Mouse (Mus musculus) neural tube, embryonic 13.5 days (tissue): ENCODE measurements around the gene Spata21. TPM values are rescaled to one million over a fixed set of nuclear protein-coding genes. Genes with fewer than 3 reads are reported as not detected.
A peak's percentile ranks its signal among the peaks of the same experiment; 100 is the strongest.

Experiments used
- ATAC-seq: fragments of 200-750 bp; cut with Nextera tagmentation; 2 replicates; pipeline ENCODE4 v1.8.0; 2017; ENCODE audit warnings: low read depth, mild to moderate bottlenecking, moderate TSS enrichment, moderate library complexity
- H3K27ac ChIP-seq: fragments of 300-500 bp; sonication (generic); replicated peaks from 2 replicates; pipeline ENCODE4 v1.5.1; 2015; ENCODE audit warnings: moderate library complexity, mild to moderate bottlenecking, inconsistent platforms
- H3K27me3 ChIP-seq: fragments of 300-500 bp; sonication (generic); 2 replicates; pipeline ENCODE4 v1.6.1; 2015; ENCODE audit warnings: mild to moderate bottlenecking, inconsistent platforms
- H3K36me3 ChIP-seq: fragments of 300-500 bp; sonication (generic); 2 replicates; pipeline ENCODE4 v1.6.1; 2015; ENCODE audit warnings: mild to moderate bottlenecking, inconsistent platforms
- H3K4me1 ChIP-seq: fragments of 300-500 bp; sonication (generic); replicated peaks from 2 replicates; pipeline ENCODE4 v1.6.1; 2015; ENCODE audit warnings: inconsistent platforms
- H3K4me2 ChIP-seq: fragments of 300-500 bp; sonication (generic); 2 replicates; pipeline ENCODE4 v1.6.1; 2015; ENCODE audit warnings: inconsistent platforms, mild to moderate bottlenecking, moderate library complexity
- H3K4me3 ChIP-seq: fragments of 300-500 bp; sonication (generic); 2 replicates; pipeline ENCODE4 v1.5.1; 2015; ENCODE audit warnings: mild to moderate bottlenecking, inconsistent platforms
- H3K9ac ChIP-seq: fragments of 300-500 bp; sonication (generic); 2 replicates; pipeline ENCODE4 v1.6.1; 2015; ENCODE audit warnings: moderate library complexity, mild to moderate bottlenecking, inconsistent platforms
- H3K9me3 ChIP-seq: fragments of 300-500 bp; sonication (generic); 2 replicates; pipeline ENCODE4 v1.6.1; 2016; ENCODE audit warnings: inconsistent platforms
- WGBS: fragments of 180-500 bp; shearing (Covaris S2); methylation state at CpG from one replicate; pipeline ENCODE4 v1.1.7; 2015; 5-methylcytosine and 5-hydroxymethylcytosine counted together
- polyA plus RNA-seq: library from polyadenylated mRNA; unstranded; fragments of >200 nt; fragmentation: Nextera tagmentation; extraction: Ambion mirVana; gene quantifications from 2 replicates; pipeline ENCODE4 v1.2.1, GENCODE M21; 2015

The Spata21 gene
- polyA plus RNA-seq, 1 experiment from 2014 or later = not detected

DNA sequence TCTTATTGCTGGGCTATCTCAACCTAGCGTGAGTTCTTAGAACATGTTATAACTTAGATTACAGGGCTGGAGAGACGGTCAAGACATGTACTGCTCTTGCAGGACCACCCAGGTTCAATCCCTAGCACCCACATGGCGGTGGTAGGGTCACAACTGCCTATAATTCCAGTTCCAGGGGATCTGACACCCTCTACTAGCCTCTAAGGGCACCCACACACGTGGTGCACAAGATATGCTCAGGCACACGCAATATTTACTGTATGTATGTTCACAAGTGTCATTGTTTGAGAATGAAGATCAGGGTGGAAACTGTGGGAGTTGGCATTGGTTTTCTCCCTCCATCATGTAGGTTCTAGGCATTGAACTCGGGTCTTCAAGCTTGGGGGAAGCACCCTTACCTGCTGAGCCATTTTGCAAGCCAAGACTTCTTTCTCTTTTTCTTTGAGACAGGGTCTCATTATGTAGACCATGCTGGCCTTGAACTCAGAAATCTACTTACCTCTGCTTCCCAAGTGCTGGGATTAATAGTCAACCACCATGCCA is 58.4 kb downstream of the Spata21 start:
- Histone ChIP-seq H3K27ac (no peak overlapping the region), H3K27me3 (no peaks in the 10 kb centered on the region), H3K4me2 (peak overlapping the region; percentile 74; the same call in 1 of the 2 replicates), H3K36me3 (no peaks in the 10 kb centered on the region), H3K9me3 (no peaks in the 10 kb centered on the region), H3K4me1 (peaks cover 37% of the 10 kb centered on the region), H3K4me3 (no peak overlapping the region), H3K9ac (no peak overlapping the region)
- ATAC-seq = no peak
- WGBS = 93% methylated on average over 6 of the region's 6 CpGs

DNA sequence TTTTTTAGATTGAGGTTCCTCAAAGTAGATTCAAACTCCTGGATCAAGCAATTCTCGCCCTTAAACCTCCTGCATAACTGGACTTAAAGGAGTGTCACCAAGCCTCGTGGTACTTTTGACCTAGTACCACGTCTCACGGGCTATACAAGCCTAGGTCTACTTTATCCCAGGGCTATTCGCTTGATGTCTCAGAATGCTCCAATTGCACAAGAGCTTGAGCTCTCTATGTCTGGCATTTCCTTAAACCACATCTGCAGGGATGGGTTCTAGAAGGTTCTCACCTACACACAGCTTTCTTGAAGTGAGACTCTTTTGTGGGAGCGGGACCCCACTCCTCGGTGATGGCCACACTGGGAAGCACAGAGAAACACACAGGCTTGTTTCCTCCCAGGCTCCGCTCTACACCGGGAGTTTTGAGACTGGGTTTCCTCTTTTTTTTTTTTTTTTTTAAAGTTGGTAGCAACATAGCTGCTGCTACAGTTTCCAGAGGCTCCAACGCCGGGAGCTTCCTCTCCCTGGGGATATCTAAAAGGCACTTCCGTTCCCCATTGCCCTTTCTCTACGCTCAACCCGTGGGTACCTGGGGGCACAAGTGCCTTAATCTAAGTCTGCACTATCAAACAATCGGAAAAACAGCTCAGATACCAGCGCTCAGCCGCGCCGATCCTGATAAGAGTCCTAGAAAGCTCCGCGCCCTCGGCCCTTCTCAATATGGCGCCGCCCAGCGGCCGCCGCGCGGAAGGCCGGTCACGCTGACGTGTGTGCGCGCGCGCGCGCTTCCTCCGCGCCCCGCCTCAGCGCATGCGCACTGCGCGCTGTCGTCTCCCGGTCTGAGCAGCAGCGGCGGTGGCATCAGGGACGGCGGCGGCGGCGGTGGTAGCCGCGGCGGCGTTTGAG is 59.2 kb downstream of the Spata21 start, which contains the start of gene Fbxo42:
Fbxo42 (plus strand) TSS at position 802 of the 897 bp plus-strand sequence.
- Histone ChIP-seq H3K4me2 (peak within 1 kb of the TSS; percentile 74), H3K4me3 (peak within 1 kb of the TSS; percentile 99), H3K27ac (peak within 1 kb of the TSS; percentile 93), H3K4me1 (peaks cover 42% of the 10 kb centered on the region), H3K36me3 (no peaks in the 10 kb centered on the region), H3K9ac (peak within 1 kb of the TSS; percentile 98), H3K27me3 (no peaks in the 10 kb centered on the region), H3K9me3 (no peaks in the 10 kb centered on the region)
- 9% methylated on average over 58 of the region's 58 CpGs for WGBS
- ATAC-seq = peak; percentile 85

DNA sequence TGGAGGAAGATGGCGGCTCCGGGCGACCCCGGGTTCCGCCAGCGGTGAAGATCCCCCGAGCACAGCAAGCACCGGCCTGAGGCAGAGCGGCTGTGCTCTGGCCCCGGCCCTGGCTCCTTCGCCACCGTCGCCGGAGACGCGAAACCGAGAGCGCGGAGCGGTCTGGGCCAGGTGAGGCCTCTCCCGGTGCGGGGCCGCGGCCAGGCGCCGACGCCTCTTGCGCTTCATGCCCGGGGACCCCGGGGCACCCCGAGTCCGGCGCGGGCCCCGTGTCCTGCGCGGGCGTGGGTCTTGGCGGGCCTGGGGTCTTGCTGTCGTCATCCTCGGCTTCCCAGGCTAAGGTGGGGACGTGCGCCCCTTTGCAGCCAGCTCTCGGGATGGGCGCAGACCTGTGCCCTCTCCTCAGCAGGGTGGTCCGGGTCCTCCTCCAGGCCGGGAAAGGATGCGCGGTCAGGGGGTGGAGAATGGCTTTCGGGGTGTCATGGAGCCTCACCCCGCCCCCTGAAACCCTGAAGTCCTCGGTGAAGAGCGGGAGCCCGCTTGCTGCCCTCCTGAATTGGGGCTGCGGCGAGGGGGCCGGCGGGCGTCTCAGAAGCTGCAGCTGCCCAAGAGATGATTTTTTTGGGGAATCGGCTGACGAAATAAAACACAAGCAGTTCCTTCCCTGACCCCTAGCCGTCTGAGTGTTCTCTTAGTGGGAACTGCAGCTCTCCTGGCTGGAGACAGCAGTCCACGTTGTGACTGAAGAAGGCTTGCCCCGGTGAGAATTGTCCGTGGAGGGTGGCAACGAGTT is 60.1 kb downstream of the Spata21 start:
- Histone ChIP-seq H3K36me3 (no peaks in the 10 kb centered on the region), H3K4me2 (peak overlapping the region; percentile 74), H3K4me3 (peak overlapping the region; percentile 99), H3K4me1 (peaks cover 45% of the 10 kb centered on the region), H3K27me3 (no peaks in the 10 kb centered on the region), H3K9me3 (no peaks in the 10 kb centered on the region), H3K27ac (peak overlapping the region; percentile 93), H3K9ac (peak overlapping the region; percentile 98)
- peak; percentile 85 for ATAC-seq
- under 1% methylated on average over 66 of the region's 66 CpGs for WGBS

DNA sequence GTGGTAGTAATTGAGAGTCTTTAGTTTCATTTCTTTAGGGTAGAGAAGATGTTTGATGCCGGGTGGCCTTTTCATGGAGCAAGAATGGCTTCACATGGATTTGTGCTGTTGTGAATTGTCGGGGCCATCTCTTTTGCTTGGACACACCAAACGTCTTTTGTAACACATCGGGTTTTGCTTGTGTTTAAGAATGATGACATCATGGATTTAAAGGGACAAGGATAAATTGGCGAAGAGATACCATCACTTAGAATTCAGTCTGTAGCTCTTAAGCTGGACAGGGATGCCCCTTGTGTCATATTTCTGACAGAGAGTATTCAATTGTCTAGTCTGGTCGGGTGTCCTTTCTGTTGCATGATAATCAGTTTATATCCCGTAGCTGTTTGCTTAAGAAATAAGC is 61.0 kb downstream of the Spata21 start:
- Histone ChIP-seq H3K4me2 (peak overlapping the region; percentile 74), H3K4me3 (peak overlapping the region; percentile 99), H3K9me3 (no peaks in the 10 kb centered on the region), H3K9ac (peak overlapping the region; percentile 98), H3K4me1 (peaks cover 45% of the 10 kb centered on the region), H3K27me3 (no peaks in the 10 kb centered on the region), H3K27ac (no peak overlapping the region), H3K36me3 (no peaks in the 10 kb centered on the region)
- no peak for ATAC-seq
- WGBS = 28% methylated on average over 7 of the region's 7 CpGs

DNA sequence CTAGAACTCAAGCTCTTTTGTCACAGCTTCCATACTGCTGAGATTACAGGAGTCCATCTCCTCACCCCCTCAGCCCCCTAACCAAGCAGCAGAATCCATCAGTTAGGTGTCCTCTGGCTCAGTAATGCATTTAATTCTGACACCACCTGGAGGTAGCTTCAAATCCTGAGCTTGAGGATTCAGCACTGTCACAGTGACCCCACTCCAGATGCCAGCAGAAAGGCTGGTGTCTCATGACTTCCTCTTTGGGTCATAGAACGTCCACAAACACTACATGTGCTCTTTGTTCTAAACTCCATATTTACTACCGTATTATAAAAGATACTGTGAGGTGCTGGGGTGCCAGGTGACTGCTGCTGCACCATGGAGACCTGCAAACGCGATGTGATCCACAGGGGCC is 69.4 kb downstream of the Spata21 start:
- Histone ChIP-seq H3K9ac (no peak overlapping the region), H3K27me3 (no peaks in the 10 kb centered on the region), H3K27ac (no peak overlapping the region), H3K4me3 (no peak overlapping the region), H3K4me1 (peaks cover 39% of the 10 kb centered on the region), H3K9me3 (no peaks in the 10 kb centered on the region), H3K36me3 (no peaks in the 10 kb centered on the region), H3K4me2 (no peak overlapping the region)
- no peak for ATAC-seq
- WGBS = 74% methylated on average over 4 of the region's 4 CpGs

DNA sequence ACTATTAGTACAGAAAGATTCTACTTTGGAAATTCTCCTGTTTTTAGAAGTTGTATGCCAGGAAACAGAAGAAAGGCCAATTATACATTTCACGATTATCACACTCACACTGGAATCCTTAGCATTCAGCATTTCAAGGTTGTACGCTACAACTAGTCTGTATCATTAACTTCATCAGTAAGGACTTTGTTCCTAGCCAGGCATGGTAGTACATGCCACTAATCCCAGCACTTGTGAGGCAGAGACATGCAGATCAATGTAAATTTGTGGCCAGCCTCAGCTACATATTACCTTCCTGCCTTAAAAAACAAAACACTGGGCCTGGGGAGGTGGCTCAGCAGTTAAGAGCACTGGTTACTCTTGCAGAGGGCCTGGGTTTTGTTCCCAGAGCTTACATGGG is 70.5 kb downstream of the Spata21 start:
- WGBS = 87% methylated on average over 2 of the region's 2 CpGs

DNA sequence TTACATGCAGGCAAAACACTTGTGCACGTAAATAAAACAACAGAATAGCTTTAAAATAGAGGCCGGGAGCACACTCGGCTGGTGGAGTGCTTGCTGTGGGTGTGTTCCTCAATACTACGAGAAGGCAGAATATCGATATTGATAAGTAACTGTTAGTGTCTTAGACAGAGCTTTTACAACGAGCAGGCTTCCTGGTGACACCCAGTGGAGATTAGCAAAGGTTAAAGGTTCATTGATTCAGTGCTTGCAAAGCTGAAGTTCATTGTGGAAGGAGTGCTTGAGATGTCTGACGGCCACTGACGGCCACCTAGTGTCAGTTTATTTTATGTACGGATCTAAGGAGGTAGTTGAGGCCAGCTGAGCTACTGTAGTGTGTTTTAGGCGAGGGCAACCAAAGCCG is 71.0 kb downstream of the Spata21 start:
- Histone ChIP-seq H3K27me3 (no peaks in the 10 kb centered on the region), H3K4me2 (no peak overlapping the region), H3K9me3 (no peaks in the 10 kb centered on the region), H3K4me3 (no peak overlapping the region), H3K36me3 (no peaks in the 10 kb centered on the region), H3K27ac (peak overlapping the region; percentile 18; the same call in 1 of the 2 replicates), H3K4me1 (peaks cover 35% of the 10 kb centered on the region), H3K9ac (0 out of 2 replicates have a peak overlapping the region, but pooled peaks have one; percentile 34)
- ATAC-seq = no peak
- WGBS = 55% methylated on average over 11 of the region's 11 CpGs

More for the DNA sequence above, 70.5 kb downstream of the Spata21 start:
- H3K27ac ChIP-seq = peak overlapping the region; percentile 11; the same call in 1 of the 2 replicates
- no peak overlapping the region for H3K4me3 ChIP-seq
- no peaks in the 10 kb centered on the region for H3K36me3 ChIP-seq
- H3K9ac ChIP-seq = 0 out of 2 replicates have a peak overlapping the region, but pooled peaks have one; percentile 34
- no peaks in the 10 kb centered on the region for H3K9me3 ChIP-seq
- no peaks in the 10 kb centered on the region for H3K27me3 ChIP-seq
- ATAC-seq = no peak
- no peak overlapping the region for H3K4me2 ChIP-seq
- H3K4me1 ChIP-seq = peaks cover 35% of the 10 kb centered on the region

DNA sequence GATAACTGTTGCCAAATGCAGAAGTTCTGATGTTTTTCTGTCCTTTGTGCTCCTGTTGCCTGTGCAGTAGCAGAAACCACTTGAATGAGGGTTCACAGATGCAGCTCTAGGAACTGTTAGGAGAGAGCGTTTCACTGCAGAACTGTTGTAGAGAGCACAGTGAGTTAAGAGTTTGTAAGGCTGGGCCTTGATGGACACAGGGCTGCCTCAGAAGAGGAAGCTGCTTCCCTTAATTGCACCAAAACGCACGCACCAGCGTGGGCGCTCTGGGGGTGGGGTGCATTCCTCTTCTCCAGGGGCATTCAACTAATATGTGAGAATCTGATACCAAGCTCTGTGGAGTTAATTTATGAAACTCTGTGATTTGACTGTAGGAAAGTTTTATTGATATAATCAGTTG is 71.5 kb downstream of the Spata21 start:
- Histone ChIP-seq H3K9ac (no peak overlapping the region), H3K27me3 (no peaks in the 10 kb centered on the region), H3K9me3 (no peaks in the 10 kb centered on the region), H3K36me3 (no peaks in the 10 kb centered on the region), H3K4me2 (no peak overlapping the region), H3K4me3 (no peak overlapping the region), H3K4me1 (peaks cover 35% of the 10 kb centered on the region), H3K27ac (no peak overlapping the region)
- ATAC-seq = no peak
- 70% methylated on average over 5 of the region's 5 CpGs for WGBS

DNA sequence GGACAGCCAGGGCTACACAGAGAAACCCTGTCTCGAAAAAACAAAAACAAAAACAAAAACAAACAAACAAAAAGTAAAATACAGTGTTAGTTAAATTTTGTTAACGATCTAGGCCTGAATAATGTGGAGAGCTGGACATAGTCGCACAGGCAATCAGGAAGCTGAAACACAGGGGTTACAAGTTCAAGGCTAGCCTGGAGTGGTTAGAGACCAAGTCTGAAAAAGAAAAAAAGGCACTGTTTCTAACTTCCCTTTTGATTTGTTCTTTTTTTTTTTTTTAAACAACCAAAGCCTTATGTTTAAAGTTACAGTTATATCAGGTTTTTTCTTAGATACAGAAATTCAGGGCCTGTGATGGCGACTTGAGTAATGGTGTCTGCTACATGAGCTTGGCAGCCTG is 72.1 kb downstream of the Spata21 start:
- Histone ChIP-seq H3K36me3 (no peaks in the 10 kb centered on the region), H3K27me3 (no peaks in the 10 kb centered on the region), H3K4me3 (no peak overlapping the region), H3K9ac (no peak overlapping the region), H3K4me1 (peaks cover 35% of the 10 kb centered on the region), H3K27ac (no peak overlapping the region), H3K9me3 (no peaks in the 10 kb centered on the region), H3K4me2 (no peak overlapping the region)
- ATAC-seq = no peak
- WGBS = 93% methylated on average over 4 of the region's 4 CpGs

DNA sequence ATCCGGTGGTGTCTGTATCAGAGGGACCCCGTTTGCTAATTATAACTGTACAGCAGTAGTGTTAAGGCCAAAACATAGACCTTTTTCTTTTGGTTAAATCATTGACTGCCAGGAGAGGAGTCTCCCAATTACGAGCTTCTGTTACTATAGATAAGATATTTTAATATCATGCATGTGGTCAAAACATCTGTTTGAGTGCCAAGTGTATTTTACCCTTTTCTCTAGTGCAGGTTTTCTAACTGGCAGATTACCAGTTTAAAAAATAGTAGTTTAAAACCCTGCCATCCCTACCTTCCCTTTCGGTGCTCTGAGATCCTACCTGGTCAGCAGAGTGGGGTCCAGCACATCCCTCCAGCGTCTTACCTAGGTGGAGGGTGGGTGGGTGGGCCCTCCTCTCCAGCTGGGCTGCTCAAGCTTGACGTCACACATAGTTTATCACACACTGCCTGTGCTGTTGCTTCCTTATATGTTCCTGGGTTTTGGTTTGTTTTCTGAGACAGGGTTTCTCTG is 73.6 kb downstream of the Spata21 start:
- Histone ChIP-seq H3K9me3 (no peaks in the 10 kb centered on the region), H3K4me3 (no peak overlapping the region), H3K4me1 (peaks cover 31% of the 10 kb centered on the region), H3K27me3 (no peaks in the 10 kb centered on the region), H3K36me3 (no peaks in the 10 kb centered on the region), H3K4me2 (no peak overlapping the region), H3K27ac (no peak overlapping the region), H3K9ac (no peak overlapping the region)
- WGBS = 96% methylated on average over 6 of the region's 6 CpGs
- ATAC-seq = no peak
